Mouse (Mus musculus) hindbrain, embryonic 15.5 days (tissue): Measurements from ENCODE around the gene Hacd1. TPM values are rescaled to one million over a fixed set of nuclear protein-coding genes. Genes with fewer than 3 reads are reported as not detected.

ENCODE experiments used
- ATAC-seq: fragments of 200-750 bp; cut with Nextera tagmentation; 2 replicates; pipeline ENCODE4 v1.8.0; 2017; ENCODE audit warnings: low read depth, moderate number of reproducible peaks, moderate TSS enrichment; ENCODE audit not compliant: low FRiP score
- H3K27ac ChIP-seq: fragments of 300-500 bp; sonication (generic); replicated peaks from 2 replicates; pipeline ENCODE4 v1.5.1; 2015; ENCODE audit warnings: mild to moderate bottlenecking, inconsistent platforms
- H3K27me3 ChIP-seq: fragments of 300-500 bp; sonication (generic); 2 replicates; pipeline ENCODE4 v1.6.1; 2015; ENCODE audit warnings: control low read depth, inconsistent platforms
- H3K36me3 ChIP-seq: fragments of 300-500 bp; sonication (generic); 2 replicates; pipeline ENCODE4 v1.6.1; 2015; ENCODE audit warnings: control low read depth, inconsistent platforms
- H3K4me1 ChIP-seq: fragments of 300-500 bp; sonication (generic); replicated peaks from 2 replicates; pipeline ENCODE4 v1.6.1; 2015; ENCODE audit warnings: control low read depth, inconsistent platforms
- H3K4me2 ChIP-seq: fragments of 300-500 bp; sonication (generic); 2 replicates; pipeline ENCODE4 v1.6.1; 2015; ENCODE audit warnings: moderate library complexity, mild to moderate bottlenecking, inconsistent platforms
- H3K4me3 ChIP-seq: fragments of 300-500 bp; sonication (generic); 2 replicates; pipeline ENCODE4 v1.5.1; 2015; ENCODE audit warnings: mild to moderate bottlenecking, inconsistent platforms
- H3K9ac ChIP-seq: fragments of 300-500 bp; sonication (generic); 2 replicates; pipeline ENCODE4 v1.6.1; 2015; ENCODE audit warnings: inconsistent platforms
- H3K9me3 ChIP-seq: fragments of 300-500 bp; sonication (generic); 2 replicates; pipeline ENCODE4 v1.6.1; 2016; ENCODE audit warnings: control low read depth, inconsistent platforms
- WGBS: fragments of 180-500 bp; shearing (Covaris S2); methylation state at CpG from one replicate; pipeline ENCODE4 v1.1.7; 2015; 5-methylcytosine and 5-hydroxymethylcytosine counted together
- polyA plus RNA-seq: library from polyadenylated mRNA; unstranded; fragments of >200 nt; fragmentation: Nextera tagmentation; extraction: Ambion mirVana; gene quantifications from 2 replicates; pipeline ENCODE4 v1.2.1, GENCODE M21; 2015

Hacd1 gene
- polyA plus RNA-seq, 1 experiment from 2014 or later: 86.4 TPM

- no peak for ATAC-seq
- Histone ChIP-seq H3K9me3 (no peaks in the 10 kb centered on the region), H3K4me2 (no peak overlapping the region), H3K4me1 (no peaks in the 10 kb centered on the region), H3K9ac (no peak overlapping the region), H3K36me3 (no peaks in the 10 kb centered on the region), H3K4me3 (no peak overlapping the region), H3K27me3 (peaks cover 6% of the 10 kb centered on the region; the same call in 1 of the 2 replicates), H3K27ac (no peak overlapping the region)
- WGBS: 85% methylated on average over 2 of the region's 2 CpGs
These were observed 255.3 kb downstream of the Hacd1 start for GRCm38 (mm10) chr2:13800639-13801038.

Other genes starting within 250 kb of the Hacd1 start
- 125 and 129 TPM in 2 replicates for gene Stam, start 18.0 kb upstream of the Hacd1 start, polyA plus RNA-seq
- 0.21 and 0.25 TPM in 2 replicates for gene Tmem236, start 118.4 kb upstream of the Hacd1 start, polyA plus RNA-seq
- gene Mrc1, start 173.3 kb upstream of the Hacd1 start, polyA plus RNA-seq: 4.9 and 6.6 TPM in 2 replicates